Mouse (Mus musculus): Measurements from ENCODE around the gene Sf3b6. TPM values are rescaled to one million over a fixed set of nuclear protein-coding genes. Genes with fewer than 3 reads are reported as not detected.
A peak's percentile ranks its signal among the peaks of the same experiment; 100 is the strongest.

Sf3b6 gene
- polyA plus RNA-seq, 1 experiment from 2014 or later: 150 TPM

GRCm38 (mm10) chr12:4862672-4863071 lies 45.3 kb downstream of the Sf3b6 start:
- WGBS: 89% methylated on average over 4 of the region's 4 CpGs
- Histone ChIP-seq H3K4me1 (ENCODE audit: control insufficient read depth in 2 of 2, insufficient read depth in 2 of 2, low read length in 2 of 2) (peaks cover 21 to 32% of the 10 kb centered on the region in 2 experiments), H3K4me3 (ENCODE audit: control insufficient read depth in 1 of 2, insufficient read depth in 1 of 2, low read depth in 1 of 2, low read length in 2 of 2) (no peak overlapping the region), H3K9me3 (ENCODE audit: control insufficient read depth, low read length) (no peaks in the 10 kb centered on the region), H3K27me3 (ENCODE audit: control insufficient read depth, insufficient read depth, low read length) (no peaks in the 10 kb centered on the region), H3K4me2 (ENCODE audit: low read length) (no peak overlapping the region), H3K27ac (replicated peaks in 1 of 2; ENCODE audit: control insufficient read depth in 1 of 2, insufficient read depth in 1 of 2, low read depth in 2 of 2, low read length in 2 of 2) (peak overlapping the region in 1 of 2 experiments; percentile 89; a peak in 2 of 4 replicates), H3K36me3 (ENCODE audit: control insufficient read depth, insufficient read depth, low read length) (peaks cover 7% of the 10 kb centered on the region; the same call in 1 of the 2 replicates), H3K9ac (ENCODE audit: low read length) (no peak overlapping the region)
- no peak for ATAC-seq (ENCODE audit: insufficient number of reproducible peaks, insufficient read depth, low FRiP score, low read depth)

DNA sequence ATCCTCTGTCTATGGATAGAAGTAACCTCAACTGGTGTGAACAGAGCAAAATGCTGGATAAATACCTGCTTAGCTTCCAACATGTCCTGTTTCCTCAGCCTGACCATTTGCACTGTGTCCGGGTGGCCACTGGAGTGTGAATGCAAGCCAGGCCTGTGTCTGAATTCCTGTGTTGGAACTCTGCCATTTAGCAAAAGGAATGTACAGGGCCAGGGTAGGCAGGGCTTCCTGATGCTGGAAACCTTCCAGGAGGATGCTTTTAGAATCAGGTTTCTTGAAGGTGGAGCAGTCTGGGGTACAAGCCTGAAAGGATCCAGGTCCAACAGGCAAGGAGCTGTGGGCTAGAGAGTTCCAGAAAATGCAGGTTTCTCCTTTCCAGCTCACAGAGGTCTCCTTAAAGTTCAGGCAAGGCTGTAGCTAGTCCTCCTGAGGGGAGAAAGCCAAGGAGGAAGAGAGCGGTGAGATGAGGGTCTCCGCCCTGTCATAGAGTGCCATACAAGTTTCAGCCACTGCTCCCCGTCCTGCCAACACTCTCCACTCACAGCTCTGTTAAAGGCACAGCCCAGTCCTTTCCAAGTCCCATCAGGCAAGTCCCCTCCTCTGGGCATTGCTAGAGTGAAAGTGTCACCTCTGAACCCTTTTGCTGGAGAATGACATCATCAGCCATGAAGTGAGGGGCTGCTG lies 46.5 kb downstream of the Sf3b6 start:
- Histone ChIP-seq H3K27me3 (ENCODE audit: control insufficient read depth, insufficient read depth, low read length) (no peaks in the 10 kb centered on the region), H3K4me2 (ENCODE audit: low read length) (peak overlapping the region; percentile 45), H3K27ac (replicated peaks in 1 of 2; ENCODE audit: control insufficient read depth in 1 of 2, insufficient read depth in 1 of 2, low read depth in 2 of 2, low read length in 2 of 2) (peak overlapping the region; percentile 82 to 89), H3K4me1 (ENCODE audit: control insufficient read depth in 2 of 2, insufficient read depth in 2 of 2, low read length in 2 of 2) (peaks cover 21 to 32% of the 10 kb centered on the region in 2 experiments), H3K9ac (ENCODE audit: low read length) (peak overlapping the region; percentile 54), H3K9me3 (ENCODE audit: control insufficient read depth, low read length) (no peaks in the 10 kb centered on the region), H3K36me3 (ENCODE audit: control insufficient read depth, insufficient read depth, low read length) (0 out of 2 replicates have a peak, but pooled peaks cover 2% of the 10 kb centered on the region), H3K4me3 (ENCODE audit: control insufficient read depth in 1 of 2, insufficient read depth in 1 of 2, low read depth in 1 of 2, low read length in 2 of 2) (no peak overlapping the region)
- 26% methylated on average over 4 of the region's 4 CpGs for WGBS
- peak; percentile 61; the same call in 1 of the 2 replicates for ATAC-seq (ENCODE audit: insufficient number of reproducible peaks, insufficient read depth, low FRiP score, low read depth)

DNA sequence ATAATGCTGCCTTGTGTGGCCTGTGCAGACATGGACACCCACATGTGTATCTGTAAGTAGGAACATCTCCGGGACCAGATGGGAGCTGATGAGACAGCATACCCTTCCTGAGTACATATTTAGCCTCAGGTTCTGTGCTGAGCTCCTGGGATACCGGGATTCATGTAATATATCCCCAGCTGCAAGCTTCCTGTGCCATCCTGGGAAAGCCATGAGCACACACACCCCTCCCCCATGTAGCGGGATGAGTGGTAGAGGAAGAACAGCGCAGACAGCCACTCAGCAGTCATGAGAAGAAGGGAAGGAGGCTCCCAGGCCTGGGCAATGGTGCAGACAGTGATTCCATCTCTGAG lies 47.0 kb downstream of the Sf3b6 start:
- Histone ChIP-seq H3K4me2 (ENCODE audit: low read length) (peak overlapping the region; percentile 45), H3K4me3 (ENCODE audit: control insufficient read depth in 1 of 2, insufficient read depth in 1 of 2, low read depth in 1 of 2, low read length in 2 of 2) (no peak overlapping the region), H3K27ac (replicated peaks in 1 of 2; ENCODE audit: control insufficient read depth in 1 of 2, insufficient read depth in 1 of 2, low read depth in 2 of 2, low read length in 2 of 2) (peak overlapping the region; percentile 82 to 89), H3K27me3 (ENCODE audit: control insufficient read depth, insufficient read depth, low read length) (no peaks in the 10 kb centered on the region), H3K4me1 (ENCODE audit: control insufficient read depth in 2 of 2, insufficient read depth in 2 of 2, low read length in 2 of 2) (peaks cover 20 to 32% of the 10 kb centered on the region in 2 experiments), H3K36me3 (ENCODE audit: control insufficient read depth, insufficient read depth, low read length) (0 out of 2 replicates have a peak, but pooled peaks cover 2% of the 10 kb centered on the region), H3K9ac (ENCODE audit: low read length) (peak overlapping the region; percentile 42; the same call in 1 of the 2 replicates), H3K9me3 (ENCODE audit: control insufficient read depth, low read length) (no peaks in the 10 kb centered on the region)
- 19% methylated on average over 4 of the region's 4 CpGs for WGBS
- no peak for ATAC-seq (ENCODE audit: insufficient number of reproducible peaks, insufficient read depth, low FRiP score, low read depth)

- peaks cover 16 to 32% of the 10 kb centered on the region in 2 experiments for H3K4me1 ChIP-seq (ENCODE audit: control insufficient read depth in 2 of 2, insufficient read depth in 2 of 2, low read length in 2 of 2)
- no peaks in the 10 kb centered on the region for H3K36me3 ChIP-seq (ENCODE audit: control insufficient read depth, insufficient read depth, low read length)
- no peak overlapping the region for H3K4me3 ChIP-seq (ENCODE audit: control insufficient read depth in 1 of 2, insufficient read depth in 1 of 2, low read depth in 1 of 2, low read length in 2 of 2)
- no peaks in the 10 kb centered on the region for H3K9me3 ChIP-seq (ENCODE audit: control insufficient read depth, low read length)
- ATAC-seq (ENCODE audit: insufficient number of reproducible peaks, insufficient read depth, low FRiP score, low read depth): no peak
- no peaks in the 10 kb centered on the region for H3K27me3 ChIP-seq (ENCODE audit: control insufficient read depth, insufficient read depth, low read length)
- WGBS: 81% methylated on average over 8 of the region's 8 CpGs
- no peak overlapping the region for H3K9ac ChIP-seq (ENCODE audit: low read length)
- H3K27ac ChIP-seq (replicated peaks in 1 of 2; ENCODE audit: control insufficient read depth in 1 of 2, insufficient read depth in 1 of 2, low read depth in 2 of 2, low read length in 2 of 2): no peak overlapping the region
- no peak overlapping the region for H3K4me2 ChIP-seq (ENCODE audit: low read length)
These were observed 51.6 kb downstream of the Sf3b6 start for GRCm38 (mm10) chr12:4868924-4869323.

DNA sequence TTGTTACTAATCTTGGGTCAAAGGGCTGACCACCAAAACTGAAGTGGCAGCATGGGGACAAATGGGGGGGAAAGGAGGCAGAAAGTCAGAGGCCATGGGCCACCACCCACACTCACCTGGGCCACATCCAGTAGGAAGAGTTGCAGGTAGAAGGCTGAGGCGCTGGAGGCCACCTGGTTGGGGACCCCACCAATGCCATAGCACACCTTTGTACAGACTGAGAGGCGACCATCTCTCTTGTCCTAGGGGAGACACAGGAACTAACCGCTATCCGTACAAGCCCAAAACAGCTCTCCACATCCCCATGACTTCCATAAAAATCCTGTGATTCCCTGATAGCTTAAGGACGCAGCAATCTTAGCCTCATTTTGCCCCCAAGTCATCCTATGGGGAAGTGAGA lies 53.9 kb downstream of the Sf3b6 start:
- WGBS: 93% methylated on average over 5 of the region's 5 CpGs

GRCm38 (mm10) chr12:4872273-4872672 lies 54.9 kb downstream of the Sf3b6 start:
- H3K9me3 ChIP-seq (ENCODE audit: control insufficient read depth, low read length): no peaks in the 10 kb centered on the region
- 0 out of 2 replicates have a peak, but pooled peaks cover 3% of the 10 kb centered on the region for H3K36me3 ChIP-seq (ENCODE audit: control insufficient read depth, insufficient read depth, low read length)
- H3K4me3 ChIP-seq (ENCODE audit: control insufficient read depth in 1 of 2, insufficient read depth in 1 of 2, low read depth in 1 of 2, low read length in 2 of 2): no peak overlapping the region
- H3K4me1 ChIP-seq (ENCODE audit: control insufficient read depth in 2 of 2, insufficient read depth in 2 of 2, low read length in 2 of 2): peaks cover 16 to 36% of the 10 kb centered on the region in 2 experiments
- H3K27ac ChIP-seq (replicated peaks in 1 of 2; ENCODE audit: control insufficient read depth in 1 of 2, insufficient read depth in 1 of 2, low read depth in 2 of 2, low read length in 2 of 2): no peak overlapping the region
- 41% methylated on average over 4 of the region's 4 CpGs for WGBS
- H3K4me2 ChIP-seq (ENCODE audit: low read length): no peak overlapping the region
- no peak overlapping the region for H3K9ac ChIP-seq (ENCODE audit: low read length)
- no peaks in the 10 kb centered on the region for H3K27me3 ChIP-seq (ENCODE audit: control insufficient read depth, insufficient read depth, low read length)
- ATAC-seq (ENCODE audit: insufficient number of reproducible peaks, insufficient read depth, low FRiP score, low read depth): no peak

More for the DNA sequence above, 53.9 kb downstream of the Sf3b6 start:
- no peak overlapping the region for H3K9ac ChIP-seq (ENCODE audit: low read length)
- H3K4me1 ChIP-seq (ENCODE audit: control insufficient read depth in 2 of 2, insufficient read depth in 2 of 2, low read length in 2 of 2): peaks cover 16 to 36% of the 10 kb centered on the region in 2 experiments
- no peak overlapping the region for H3K4me2 ChIP-seq (ENCODE audit: low read length)
- no peaks in the 10 kb centered on the region for H3K27me3 ChIP-seq (ENCODE audit: control insufficient read depth, insufficient read depth, low read length)
- no peak for ATAC-seq (ENCODE audit: insufficient number of reproducible peaks, insufficient read depth, low FRiP score, low read depth)
- H3K9me3 ChIP-seq (ENCODE audit: control insufficient read depth, low read length): no peaks in the 10 kb centered on the region
- H3K4me3 ChIP-seq (ENCODE audit: control insufficient read depth in 1 of 2, insufficient read depth in 1 of 2, low read depth in 1 of 2, low read length in 2 of 2): no peak overlapping the region
- 0 out of 2 replicates have a peak, but pooled peaks cover 3% of the 10 kb centered on the region for H3K36me3 ChIP-seq (ENCODE audit: control insufficient read depth, insufficient read depth, low read length)
- H3K27ac ChIP-seq (replicated peaks in 1 of 2; ENCODE audit: control insufficient read depth in 1 of 2, insufficient read depth in 1 of 2, low read depth in 2 of 2, low read length in 2 of 2): no peak overlapping the region

DNA sequence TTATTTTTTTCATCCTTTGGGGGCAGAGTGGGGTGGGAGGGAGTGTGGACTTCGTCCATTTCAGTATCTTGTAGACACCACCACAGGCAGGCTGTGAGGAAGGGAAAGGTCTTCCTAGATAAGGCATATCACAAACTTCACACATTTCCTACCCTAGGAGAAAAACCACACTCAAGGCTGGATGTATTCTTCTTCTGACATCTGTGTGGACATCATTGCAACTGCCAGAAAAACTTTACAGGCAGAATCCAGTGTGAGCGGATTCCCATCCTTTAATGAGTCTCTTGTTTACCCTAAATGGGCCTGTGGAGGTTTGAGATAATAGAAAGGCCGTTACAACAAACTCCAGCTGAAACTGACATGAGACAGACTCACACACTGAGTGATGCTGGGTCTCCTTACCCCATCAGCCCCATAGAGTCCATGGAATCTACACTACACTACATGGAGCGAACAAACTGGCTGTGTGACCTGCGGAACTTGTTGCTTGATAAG lies 55.7 kb downstream of the Sf3b6 start:
- Histone ChIP-seq H3K36me3 (ENCODE audit: control insufficient read depth, insufficient read depth, low read length) (0 out of 2 replicates have a peak, but pooled peaks cover 3% of the 10 kb centered on the region), H3K4me2 (ENCODE audit: low read length) (peak overlapping the region; percentile 78), H3K27ac (replicated peaks in 1 of 2; ENCODE audit: control insufficient read depth in 1 of 2, insufficient read depth in 1 of 2, low read depth in 2 of 2, low read length in 2 of 2) (no peak overlapping the region), H3K9me3 (ENCODE audit: control insufficient read depth, low read length) (no peaks in the 10 kb centered on the region), H3K27me3 (ENCODE audit: control insufficient read depth, insufficient read depth, low read length) (no peaks in the 10 kb centered on the region), H3K4me3 (ENCODE audit: control insufficient read depth in 1 of 2, insufficient read depth in 1 of 2, low read depth in 1 of 2, low read length in 2 of 2) (no peak overlapping the region), H3K4me1 (ENCODE audit: control insufficient read depth in 2 of 2, insufficient read depth in 2 of 2, low read length in 2 of 2) (peaks cover 16 to 36% of the 10 kb centered on the region in 2 experiments), H3K9ac (ENCODE audit: low read length) (no peak overlapping the region)
- 50% methylated on average over 5 of the region's 5 CpGs for WGBS
- ATAC-seq (ENCODE audit: insufficient number of reproducible peaks, insufficient read depth, low FRiP score, low read depth): no peak

Data from heart, embryonic 14.5 days (tissue).